Mouse (Mus musculus): ENCODE measurements around the gene Mtmr3. TPM values are rescaled to one million over a fixed set of nuclear protein-coding genes. Genes with fewer than 3 reads are reported as not detected.

Gene Mtmr3
- polyA plus RNA-seq, 1 experiment from 2014 or later: 49.2 TPM

DNA sequence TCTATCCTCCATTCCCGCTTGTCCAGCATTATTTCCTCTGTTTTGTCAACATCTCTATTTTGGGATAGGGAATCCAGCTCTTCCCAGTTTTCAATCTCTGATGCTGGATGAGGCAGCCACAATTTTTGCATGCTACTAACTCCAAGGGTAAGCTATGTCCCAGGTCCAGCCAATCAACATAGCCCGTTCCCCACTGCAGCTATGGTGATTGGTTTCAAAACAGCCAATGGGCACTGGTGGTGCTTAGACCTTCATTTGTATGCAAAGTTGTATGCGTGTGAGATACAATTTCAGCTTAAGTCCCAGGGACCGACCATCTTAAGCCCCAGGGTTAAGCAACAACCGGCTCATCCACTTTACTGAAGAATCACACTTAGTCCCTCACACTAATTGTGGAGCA, 28.3 kb upstream of the Mtmr3 start:
- Histone ChIP-seq H3K9me3 (no peaks in the 10 kb centered on the region), H3K9ac (replicated peaks) (no peak overlapping the region), H3K27me3 (no peaks in the 10 kb centered on the region), H3K4me1 (peaks cover 4% of the 10 kb centered on the region; the same call in 1 of the 2 replicates), H3K27ac (replicated peaks) (0 out of 2 replicates have a peak overlapping the region, but pooled peaks have one; percentile 6), H3K4me2 (replicated peaks) (no peak overlapping the region), H3K36me3 (no peaks in the 10 kb centered on the region), H3K4me3 (no peak overlapping the region)
- 52% methylated on average over 5 of the region's 5 CpGs for WGBS
- ATAC-seq (ENCODE audit: low FRiP score, low read depth): 0 out of 2 replicates have a peak, but pooled peaks have one; percentile 63

DNA sequence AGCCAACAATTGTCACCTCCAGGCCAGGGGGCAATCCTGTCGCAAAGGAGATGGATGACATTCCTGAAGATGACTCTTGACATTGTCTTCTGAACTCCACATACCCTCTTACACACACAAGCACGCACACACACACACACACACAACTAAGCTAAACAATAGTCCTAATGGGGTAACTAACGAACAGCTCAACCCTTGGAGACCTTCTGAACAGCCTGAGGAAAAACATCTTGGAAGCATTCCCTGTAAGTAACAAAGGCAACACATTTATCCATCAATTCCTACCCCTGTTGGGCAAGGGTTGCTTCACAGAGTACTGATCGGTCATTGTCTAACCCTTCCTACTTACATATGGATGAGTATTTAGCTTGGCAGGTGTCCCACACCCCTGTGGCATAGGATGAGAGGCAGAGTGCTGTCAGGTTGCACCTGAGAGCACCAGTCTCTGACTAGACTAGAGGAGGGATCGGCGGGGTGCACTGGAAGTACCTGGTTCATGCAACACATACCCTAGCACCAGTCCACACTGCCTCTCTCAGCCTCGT, 27.9 kb upstream of the Mtmr3 start:
- Histone ChIP-seq H3K27me3 (no peaks in the 10 kb centered on the region), H3K4me3 (no peak overlapping the region), H3K36me3 (no peaks in the 10 kb centered on the region), H3K4me2 (replicated peaks) (no peak overlapping the region), H3K27ac (replicated peaks) (no peak overlapping the region), H3K9ac (replicated peaks) (no peak overlapping the region), H3K9me3 (no peaks in the 10 kb centered on the region), H3K4me1 (peaks cover 4% of the 10 kb centered on the region; the same call in 1 of the 2 replicates)
- 83% methylated on average over 7 of the region's 7 CpGs for WGBS
- no peak for ATAC-seq (ENCODE audit: low FRiP score, low read depth)

DNA sequence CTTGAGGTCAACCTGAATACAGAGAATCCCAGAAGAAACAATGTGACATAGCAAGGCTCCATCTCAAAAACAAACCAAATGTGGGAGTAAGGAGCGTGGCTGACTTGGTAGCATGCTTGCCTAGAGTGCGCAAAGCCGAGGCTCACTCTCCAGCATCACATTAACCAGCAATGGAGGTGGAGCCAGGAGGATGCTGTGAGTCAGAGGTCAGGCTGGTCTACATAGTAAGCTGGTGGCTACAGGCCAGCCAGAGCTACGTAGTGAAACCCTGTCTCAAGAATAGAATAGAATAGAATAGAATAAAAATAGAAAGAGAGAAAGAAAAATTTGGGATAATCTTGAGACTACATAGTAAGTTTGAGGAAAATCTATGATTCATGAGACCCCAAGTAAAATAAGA, 27.2 kb upstream of the Mtmr3 start:
- H3K4me1 ChIP-seq: peaks cover 4% of the 10 kb centered on the region; the same call in 1 of the 2 replicates
- WGBS: 79% methylated on average over 4 of the region's 4 CpGs
- no peaks in the 10 kb centered on the region for H3K36me3 ChIP-seq
- no peaks in the 10 kb centered on the region for H3K27me3 ChIP-seq
- no peaks in the 10 kb centered on the region for H3K9me3 ChIP-seq
- H3K27ac ChIP-seq (replicated peaks): no peak overlapping the region
- H3K4me2 ChIP-seq (replicated peaks): no peak overlapping the region
- ATAC-seq (ENCODE audit: low FRiP score, low read depth): no peak
- no peak overlapping the region for H3K9ac ChIP-seq (replicated peaks)
- H3K4me3 ChIP-seq: no peak overlapping the region

DNA sequence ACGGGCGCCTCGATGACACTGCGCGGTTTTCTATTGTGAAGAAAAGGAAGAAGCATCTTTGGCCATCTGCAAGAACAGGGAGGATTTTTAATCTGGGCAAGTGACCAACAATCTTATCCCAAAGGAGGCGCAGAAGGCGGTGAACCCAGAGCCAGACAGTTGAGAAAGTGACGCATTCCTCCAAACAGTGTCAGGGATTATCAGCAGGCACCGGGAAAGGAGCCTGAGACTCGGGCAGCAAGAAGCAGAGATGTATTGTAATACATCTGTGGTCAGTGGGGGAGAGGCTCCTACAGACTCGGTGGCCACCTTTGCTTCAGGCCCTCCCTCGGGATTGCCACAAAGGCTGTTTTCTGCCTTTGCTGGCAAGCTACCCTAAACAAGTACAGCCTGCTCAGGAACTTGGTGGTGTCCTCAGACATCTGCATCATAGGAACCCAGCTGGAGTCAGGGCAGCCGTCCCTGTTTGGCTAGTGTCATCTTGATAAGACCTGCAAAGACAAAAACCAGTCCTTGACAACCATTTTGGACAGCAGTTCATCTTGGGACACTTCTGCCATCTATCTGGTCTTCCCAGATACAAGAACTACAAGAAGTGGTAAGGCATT, 25.9 kb upstream of the Mtmr3 start:
- no peak for ATAC-seq (ENCODE audit: low FRiP score, low read depth)
- no peak overlapping the region for H3K4me3 ChIP-seq
- 57% methylated on average over 13 of the region's 13 CpGs for WGBS

DNA sequence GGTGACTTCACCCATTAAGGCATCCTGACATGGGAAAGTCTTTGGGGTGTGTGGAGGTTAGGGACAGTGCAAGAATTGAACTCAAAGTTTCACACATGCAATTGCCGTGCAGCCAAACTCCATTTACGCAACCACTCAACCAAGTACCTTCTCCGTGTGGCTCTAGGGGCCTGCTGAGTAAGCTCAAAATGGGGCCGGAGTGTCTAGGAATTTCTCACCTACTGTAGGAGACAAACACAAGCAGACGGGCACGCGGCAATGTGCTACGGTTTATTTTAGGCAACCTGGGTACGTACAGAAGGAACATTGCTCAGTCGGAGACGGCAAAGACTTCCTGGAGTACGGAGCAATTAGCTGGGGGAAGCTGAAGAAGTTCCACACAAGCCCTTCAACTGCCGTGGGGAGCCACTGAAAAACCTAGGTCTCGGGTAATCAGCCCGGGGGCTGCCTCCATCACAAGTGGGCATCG, 25.4 kb upstream of the Mtmr3 start, which contains the start of gene Gm11032:
Gm11032 (plus strand) TSS at position 51 of the 469 bp plus-strand sequence.
- Histone ChIP-seq H3K36me3 (no peaks in the 10 kb centered on the region), H3K27ac (replicated peaks) (no peak within 1 kb of the TSS), H3K4me2 (replicated peaks) (no peak within 1 kb of the TSS), H3K4me3 (no peak within 1 kb of the TSS), H3K4me1 (no peaks in the 10 kb centered on the region), H3K27me3 (no peaks in the 10 kb centered on the region), H3K9me3 (no peaks in the 10 kb centered on the region), H3K9ac (replicated peaks) (no peak within 1 kb of the TSS)
- ATAC-seq (ENCODE audit: low FRiP score, low read depth): no peak
- WGBS: 88% methylated on average over 16 of the region's 16 CpGs

More for the DNA sequence above, 25.9 kb upstream of the Mtmr3 start:
- Histone ChIP-seq H3K4me1 (no peaks in the 10 kb centered on the region), H3K27ac (replicated peaks) (no peak overlapping the region), H3K9me3 (no peaks in the 10 kb centered on the region), H3K36me3 (no peaks in the 10 kb centered on the region), H3K9ac (replicated peaks) (no peak overlapping the region), H3K4me2 (replicated peaks) (no peak overlapping the region), H3K27me3 (no peaks in the 10 kb centered on the region)

DNA sequence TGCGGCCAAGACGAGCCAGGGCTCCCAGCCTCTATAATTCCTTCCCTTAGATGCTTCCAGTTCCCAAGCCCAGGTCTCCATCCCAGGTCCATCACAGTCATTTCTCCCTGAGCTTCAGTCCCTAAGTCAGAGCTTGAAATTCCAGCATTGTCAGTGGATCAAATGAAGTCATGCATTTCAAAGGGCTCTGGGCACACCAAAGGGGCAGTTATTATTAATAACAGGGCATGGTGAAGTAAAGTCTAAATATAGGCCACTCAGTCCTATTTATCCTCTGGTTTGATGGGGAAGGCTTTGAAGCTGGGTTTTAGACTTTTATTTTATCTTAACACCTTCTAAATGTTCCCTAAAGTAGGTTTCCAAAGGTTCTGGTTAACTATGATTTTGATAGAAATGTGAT, 17.2 kb upstream of the Mtmr3 start:
- Histone ChIP-seq H3K36me3 (no peaks in the 10 kb centered on the region), H3K4me3 (no peak overlapping the region), H3K27ac (replicated peaks) (no peak overlapping the region), H3K27me3 (no peaks in the 10 kb centered on the region), H3K4me2 (replicated peaks) (no peak overlapping the region), H3K9ac (replicated peaks) (no peak overlapping the region), H3K9me3 (no peaks in the 10 kb centered on the region), H3K4me1 (no peaks in the 10 kb centered on the region)
- no peak for ATAC-seq (ENCODE audit: low FRiP score, low read depth)
- 83% methylated on average over 2 of the region's 2 CpGs for WGBS

DNA sequence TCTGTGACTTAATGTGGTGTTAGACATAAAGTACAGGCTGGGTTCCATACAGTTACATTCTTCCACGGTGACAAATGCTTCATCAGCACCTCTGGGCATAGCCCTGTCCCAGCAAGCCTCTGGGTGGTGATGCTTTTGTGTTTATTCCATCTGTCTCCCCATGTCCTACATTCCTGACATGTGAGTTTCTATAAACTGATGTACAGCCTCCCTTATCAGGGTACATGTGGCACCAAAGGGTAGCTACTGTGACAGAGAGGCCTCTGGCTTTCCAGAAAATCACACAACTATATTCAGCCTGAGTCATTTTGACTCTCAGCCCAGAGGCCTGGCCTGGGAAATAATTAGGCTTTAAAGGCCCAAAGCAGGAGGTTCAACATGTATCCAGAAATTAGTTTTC, 11.9 kb upstream of the Mtmr3 start:
- Histone ChIP-seq H3K27me3 (no peaks in the 10 kb centered on the region), H3K9ac (replicated peaks) (no peak overlapping the region), H3K9me3 (no peaks in the 10 kb centered on the region), H3K4me3 (no peak overlapping the region), H3K4me1 (peaks cover 12% of the 10 kb centered on the region), H3K36me3 (no peaks in the 10 kb centered on the region), H3K4me2 (replicated peaks) (no peak overlapping the region), H3K27ac (replicated peaks) (no peak overlapping the region)
- ATAC-seq (ENCODE audit: low FRiP score, low read depth): no peak
- WGBS: 88% methylated on average over 1 of the region's 1 CpGs

DNA sequence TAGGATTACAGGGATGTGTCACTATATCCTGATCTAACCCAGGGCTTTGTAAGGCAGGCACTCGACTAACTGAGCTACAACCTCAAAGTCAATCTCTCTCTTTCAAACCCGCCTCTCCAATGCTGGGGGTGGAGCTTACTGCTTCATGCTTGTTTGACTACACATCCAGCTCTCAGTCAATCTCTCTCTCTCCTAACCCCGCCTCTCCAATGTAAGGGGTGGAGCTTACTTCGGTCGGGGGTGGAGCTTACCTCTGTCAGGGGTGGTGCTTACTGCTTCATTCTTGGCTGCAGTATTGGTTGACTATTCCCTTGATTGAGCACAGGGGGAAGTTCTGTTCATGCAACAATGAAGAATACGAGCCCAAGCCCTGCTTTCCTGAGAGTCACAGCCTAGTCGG, 10.8 kb upstream of the Mtmr3 start:
- H3K9me3 ChIP-seq: no peaks in the 10 kb centered on the region
- H3K4me3 ChIP-seq: no peak overlapping the region
- 59% methylated on average over 7 of the region's 7 CpGs for WGBS
- H3K4me2 ChIP-seq (replicated peaks): no peak overlapping the region
- H3K4me1 ChIP-seq: peaks cover 12% of the 10 kb centered on the region
- no peak for ATAC-seq (ENCODE audit: low FRiP score, low read depth)
- no peaks in the 10 kb centered on the region for H3K27me3 ChIP-seq
- H3K27ac ChIP-seq (replicated peaks): no peak overlapping the region
- no peaks in the 10 kb centered on the region for H3K36me3 ChIP-seq
- H3K9ac ChIP-seq (replicated peaks): no peak overlapping the region

DNA sequence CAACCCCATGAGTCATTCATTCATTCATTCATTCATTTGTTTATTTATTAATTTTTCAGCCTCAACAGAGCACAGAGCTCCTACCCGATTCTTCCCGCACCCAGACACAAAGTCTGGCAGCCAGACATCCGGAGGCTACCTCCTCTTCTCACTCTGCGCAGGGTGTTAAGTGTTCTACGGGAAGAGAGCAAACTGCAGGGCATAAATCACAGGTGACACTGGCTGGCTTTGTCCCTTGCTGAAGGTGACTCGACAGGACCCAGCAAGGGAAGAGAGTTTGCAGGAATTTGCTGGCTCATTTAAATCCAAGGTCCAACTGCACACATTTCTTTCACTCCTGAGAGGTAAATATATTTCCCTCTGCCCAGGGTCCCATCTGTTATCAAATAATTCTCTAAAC, 9.8 kb upstream of the Mtmr3 start:
- ATAC-seq (ENCODE audit: low FRiP score, low read depth): no peak
- no peaks in the 10 kb centered on the region for H3K27me3 ChIP-seq
- H3K27ac ChIP-seq (replicated peaks): no peak overlapping the region
- no peak overlapping the region for H3K4me3 ChIP-seq
- WGBS: 79% methylated on average over 6 of the region's 6 CpGs
- peaks cover 12% of the 10 kb centered on the region for H3K4me1 ChIP-seq
- H3K9me3 ChIP-seq: no peaks in the 10 kb centered on the region
- no peak overlapping the region for H3K4me2 ChIP-seq (replicated peaks)
- H3K9ac ChIP-seq (replicated peaks): no peak overlapping the region
- no peaks in the 10 kb centered on the region for H3K36me3 ChIP-seq

DNA sequence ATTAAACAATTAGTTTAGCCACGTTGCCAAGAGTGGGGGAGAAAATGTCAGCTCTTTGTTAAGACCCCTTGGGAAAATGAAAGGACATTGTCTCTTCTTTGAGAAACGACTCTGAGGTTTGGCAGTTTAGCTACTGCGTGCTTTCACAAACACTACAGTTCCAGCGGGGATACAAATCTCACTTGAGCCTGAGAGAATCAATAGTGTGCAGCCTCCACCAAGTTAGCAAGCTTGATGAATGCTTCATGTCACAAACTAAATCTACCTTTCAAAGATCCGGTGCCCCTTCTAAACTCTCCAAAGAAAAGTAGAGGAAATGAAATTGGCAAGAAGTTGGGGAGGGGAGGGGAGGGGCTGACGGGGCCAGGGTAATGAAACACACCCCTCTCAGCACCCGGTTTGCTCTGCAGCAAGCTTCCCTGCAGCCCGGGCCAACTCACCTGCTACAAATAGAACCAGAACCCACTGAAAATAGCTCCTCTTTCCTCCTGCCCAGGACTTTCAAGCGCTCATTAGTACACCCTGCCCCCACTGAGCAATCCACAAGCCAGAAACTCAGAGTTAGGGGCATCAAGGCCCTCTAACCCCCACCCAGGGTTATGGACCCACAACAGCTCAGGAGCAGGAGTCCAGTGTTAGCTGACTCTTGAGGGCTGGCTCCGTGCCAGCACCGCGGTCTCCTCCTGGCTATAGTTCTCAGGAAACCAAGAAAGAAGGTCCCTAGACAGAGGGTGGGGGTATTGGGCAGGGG, 8.2 kb upstream of the Mtmr3 start:
- no peak overlapping the region for H3K9ac ChIP-seq (replicated peaks)
- no peak for ATAC-seq (ENCODE audit: low FRiP score, low read depth)
- no peaks in the 10 kb centered on the region for H3K27me3 ChIP-seq
- WGBS: 46% methylated on average over 12 of the region's 12 CpGs
- no peak overlapping the region for H3K27ac ChIP-seq (replicated peaks)
- no peaks in the 10 kb centered on the region for H3K9me3 ChIP-seq
- H3K36me3 ChIP-seq: no peaks in the 10 kb centered on the region
- H3K4me3 ChIP-seq: no peak overlapping the region
- H3K4me1 ChIP-seq: peaks cover 12% of the 10 kb centered on the region
- H3K4me2 ChIP-seq (replicated peaks): no peak overlapping the region

DNA sequence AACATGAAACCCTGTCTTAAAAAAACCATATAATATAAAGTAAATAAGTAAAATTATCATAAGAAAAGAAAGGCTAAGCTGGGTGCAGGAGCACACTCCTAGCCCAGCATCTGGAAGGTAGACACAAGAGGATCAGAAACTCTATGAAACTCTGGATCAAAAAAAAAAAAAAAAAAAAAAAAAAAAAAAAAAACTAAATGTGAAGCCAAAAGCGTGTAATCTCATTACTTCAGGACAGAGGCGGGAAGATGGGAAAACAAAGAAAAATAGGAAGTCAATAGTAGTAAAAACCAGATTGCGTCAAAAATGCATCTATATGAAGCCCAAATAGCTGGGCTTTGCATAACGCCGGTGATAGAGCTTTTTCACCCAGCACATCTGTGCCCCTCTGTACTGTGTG, 7.2 kb upstream of the Mtmr3 start:
- Histone ChIP-seq H3K4me3 (no peak overlapping the region), H3K9me3 (no peaks in the 10 kb centered on the region), H3K4me1 (peaks cover 12% of the 10 kb centered on the region), H3K36me3 (no peaks in the 10 kb centered on the region), H3K27ac (replicated peaks) (no peak overlapping the region), H3K4me2 (replicated peaks) (no peak overlapping the region), H3K27me3 (no peaks in the 10 kb centered on the region), H3K9ac (replicated peaks) (no peak overlapping the region)
- no peak for ATAC-seq (ENCODE audit: low FRiP score, low read depth)
- 62% methylated on average over 5 of the region's 5 CpGs for WGBS

DNA sequence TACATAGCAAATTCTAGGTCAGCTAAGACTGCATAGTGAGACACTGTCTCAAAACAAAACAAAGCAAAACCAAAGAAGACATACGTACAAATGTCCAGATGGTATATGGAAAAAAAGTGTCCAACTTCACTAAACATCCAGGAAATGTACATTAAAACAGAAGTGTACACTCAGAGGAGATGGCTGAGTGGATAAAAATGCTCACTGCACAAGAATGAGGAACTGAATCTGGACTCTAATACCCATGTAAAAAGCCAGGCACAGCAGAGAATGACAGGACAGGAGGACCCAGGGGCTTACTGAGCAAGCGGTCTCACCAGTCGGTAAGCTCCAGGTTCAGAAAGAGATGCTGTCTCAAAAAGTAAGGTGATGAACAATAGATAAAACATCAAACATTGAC, 5.3 kb upstream of the Mtmr3 start:
- WGBS: 95% methylated on average over 3 of the region's 3 CpGs
- Histone ChIP-seq H3K9ac (replicated peaks) (no peak overlapping the region), H3K9me3 (no peaks in the 10 kb centered on the region), H3K4me3 (no peak overlapping the region), H3K4me2 (replicated peaks) (no peak overlapping the region), H3K27ac (replicated peaks) (no peak overlapping the region), H3K4me1 (peaks cover 12% of the 10 kb centered on the region), H3K27me3 (no peaks in the 10 kb centered on the region), H3K36me3 (no peaks in the 10 kb centered on the region)
- ATAC-seq (ENCODE audit: low FRiP score, low read depth): no peak
